Mouse (Mus musculus) intestine, postnatal 0 days (tissue): ENCODE measurements at regions not wholly inside any gene's neighbourhood (a gene's known extent, or its start where the extent isn't known, plus 50 kb on each side); places are given as distances from the start of the nearest gene placed in this dataset.
A peak's percentile ranks its signal among the peaks of the same experiment; 100 is the strongest.

Experiments
- ATAC-seq: fragments of 200-750 bp; cut with Nextera tagmentation; 2 replicates; pipeline ENCODE4 v1.8.0; 2017; ENCODE audit warnings: mild to moderate bottlenecking, moderate TSS enrichment, moderate library complexity
- H3K27ac ChIP-seq: fragments of 300-500 bp; sonication (generic); 2 replicates; pipeline ENCODE4 v1.5.1; 2014; ENCODE audit warnings: mild to moderate bottlenecking, low read depth, low read length, moderate library complexity
- H3K27me3 ChIP-seq: fragments of 300-500 bp; sonication (generic); replicated peaks from 2 replicates; pipeline ENCODE4 v1.6.1; 2014; ENCODE audit warnings: low read length, mixed read lengths; ENCODE audit not compliant: control insufficient read depth, insufficient read depth
- H3K36me3 ChIP-seq: fragments of 300-500 bp; sonication (generic); 2 replicates; pipeline ENCODE4 v1.6.1; 2014; ENCODE audit warnings: mild to moderate bottlenecking, moderate library complexity; ENCODE audit not compliant: control insufficient read depth, insufficient read depth
- H3K4me1 ChIP-seq: fragments of 300-500 bp; sonication (generic); replicated peaks from 2 replicates; pipeline ENCODE4 v1.6.1; 2014; ENCODE audit warnings: antibody characterized with exemption, low read length, mixed read lengths; ENCODE audit not compliant: control insufficient read depth, insufficient read depth
- H3K4me2 ChIP-seq: fragments of 300-500 bp; sonication (generic); replicated peaks from 2 replicates; pipeline ENCODE4 v1.6.1; 2014; ENCODE audit warnings: low read depth, mild to moderate bottlenecking, moderate library complexity
- H3K4me3 ChIP-seq: fragments of 300-500 bp; sonication (generic); 2 replicates; pipeline ENCODE4 v1.5.1; 2014; ENCODE audit warnings: low read depth, low read length
- H3K9ac ChIP-seq: fragments of 300-500 bp; sonication (generic); 2 replicates; pipeline ENCODE4 v1.6.1; 2014; ENCODE audit warnings: mild to moderate bottlenecking, low read depth, low read length
- H3K9me3 ChIP-seq: fragments of 300-500 bp; sonication (generic); 2 replicates; pipeline ENCODE4 v1.6.1; 2016; ENCODE audit warnings: mixed run types; ENCODE audit not compliant: control insufficient read depth
- CTCF ChIP-seq: sonication (generic); IDR thresholded peaks from 2 replicates; pipeline ENCODE4 v1.5.1; 2016; ENCODE audit warnings: low read depth, mild to moderate bottlenecking, control low read depth, antibody characterized with exemption, moderate library complexity
- WGBS: fragments of 180-500 bp; shearing (Covaris S2); extraction: QIAGEN DNeasy Blood & Tissue Kit; methylation state at CpG from one replicate; pipeline ENCODE4 v1.1.7; 2014; 5-methylcytosine and 5-hydroxymethylcytosine counted together

GRCm38 (mm10) chr8:46391678-46392077 is 79.2 kb upstream of the Acsl1 start:
- H3K4me2 ChIP-seq: no peak overlapping the region
- H3K9me3 ChIP-seq: no peaks in the 10 kb centered on the region
- no peak for ATAC-seq
- H3K27me3 ChIP-seq: no peaks in the 10 kb centered on the region
- no peaks in the 10 kb centered on the region for H3K36me3 ChIP-seq
- H3K27ac ChIP-seq: no peak overlapping the region
- TF ChIP-seq CTCF: no peak
- 69% methylated on average over 6 of the region's 6 CpGs for WGBS
- H3K9ac ChIP-seq: no peak overlapping the region
- peaks cover 10% of the 10 kb centered on the region; the same call in 1 of the 2 replicates for H3K4me1 ChIP-seq
- H3K4me3 ChIP-seq: no peak overlapping the region

GRCm38 (mm10) chr8:46393296-46393695 is 77.5 kb upstream of the Acsl1 start:
- Histone ChIP-seq H3K36me3 (no peaks in the 10 kb centered on the region), H3K9me3 (no peaks in the 10 kb centered on the region), H3K9ac (no peak overlapping the region), H3K4me3 (no peak overlapping the region), H3K27ac (no peak overlapping the region), H3K27me3 (no peaks in the 10 kb centered on the region), H3K4me1 (peaks cover 7% of the 10 kb centered on the region), H3K4me2 (no peak overlapping the region)
- WGBS: 77% methylated on average over 5 of the region's 5 CpGs
- no peak for TF ChIP-seq CTCF
- ATAC-seq: no peak

GRCm38 (mm10) chr8:46394750-46395149 is 76.1 kb upstream of the Acsl1 start:
- Histone ChIP-seq H3K4me2 (no peak overlapping the region), H3K27ac (no peak overlapping the region), H3K4me1 (peaks cover 7% of the 10 kb centered on the region; the same call in 1 of the 2 replicates), H3K9ac (no peak overlapping the region), H3K9me3 (no peaks in the 10 kb centered on the region), H3K36me3 (no peaks in the 10 kb centered on the region), H3K4me3 (no peak overlapping the region), H3K27me3 (no peaks in the 10 kb centered on the region)
- TF ChIP-seq CTCF: no peak
- WGBS: 84% methylated on average over 5 of the region's 5 CpGs
- ATAC-seq: no peak

- H3K27ac ChIP-seq: no peak overlapping the region
- no peaks in the 10 kb centered on the region for H3K36me3 ChIP-seq
- H3K9me3 ChIP-seq: no peaks in the 10 kb centered on the region
- WGBS: 83% methylated on average over 1 of the region's 1 CpGs
- H3K4me3 ChIP-seq: no peak overlapping the region
- peaks cover 5% of the 10 kb centered on the region; the same call in 1 of the 2 replicates for H3K4me1 ChIP-seq
- no peak overlapping the region for H3K9ac ChIP-seq
- H3K4me2 ChIP-seq: no peak overlapping the region
- no peaks in the 10 kb centered on the region for H3K27me3 ChIP-seq
- no peak for TF ChIP-seq CTCF
- no peak for ATAC-seq
Observed at GRCm38 (mm10) chr8:46395348-46395747, 75.5 kb upstream of the Acsl1 start.

- Histone ChIP-seq H3K4me3 (no peak overlapping the region), H3K9ac (no peak overlapping the region), H3K4me2 (no peak overlapping the region), H3K36me3 (no peaks in the 10 kb centered on the region), H3K9me3 (no peaks in the 10 kb centered on the region), H3K27me3 (no peaks in the 10 kb centered on the region), H3K4me1 (peaks cover 4% of the 10 kb centered on the region; the same call in 1 of the 2 replicates), H3K27ac (peak overlapping the region; percentile 37; the same call in 1 of the 2 replicates)
- no peak for ATAC-seq
- TF ChIP-seq CTCF: no peak
- WGBS: 20% methylated on average over 2 of the region's 2 CpGs
Observed at GRCm38 (mm10) chr8:46397081-46397480, 73.8 kb upstream of the Acsl1 start.

- no peak for ATAC-seq
- Histone ChIP-seq H3K4me3 (no peak overlapping the region), H3K4me1 (peaks cover 4% of the 10 kb centered on the region; the same call in 1 of the 2 replicates), H3K27me3 (no peaks in the 10 kb centered on the region), H3K9me3 (no peaks in the 10 kb centered on the region), H3K36me3 (no peaks in the 10 kb centered on the region), H3K27ac (peak overlapping the region; percentile 24; the same call in 1 of the 2 replicates), H3K9ac (no peak overlapping the region), H3K4me2 (no peak overlapping the region)
- WGBS: 78% methylated on average over 8 of the region's 8 CpGs
- TF ChIP-seq CTCF: no peak
Observed at GRCm38 (mm10) chr8:46397777-46398176, 73.1 kb upstream of the Acsl1 start.

- H3K4me2 ChIP-seq: no peak overlapping the region
Observed at GRCm38 (mm10) chr8:46400595-46400994, 70.2 kb upstream of the Acsl1 start.

More at GRCm38 (mm10) chr8:46400595-46400994, 70.2 kb upstream of the Acsl1 start:
- no peak overlapping the region for H3K4me3 ChIP-seq
- no peaks in the 10 kb centered on the region for H3K36me3 ChIP-seq
- TF ChIP-seq CTCF: no peak
- H3K27ac ChIP-seq: no peak overlapping the region
- peaks cover 6% of the 10 kb centered on the region; the same call in 1 of the 2 replicates for H3K4me1 ChIP-seq
- H3K27me3 ChIP-seq: no peaks in the 10 kb centered on the region
- H3K9me3 ChIP-seq: no peaks in the 10 kb centered on the region
- no peak for ATAC-seq
- no peak overlapping the region for H3K9ac ChIP-seq
- 77% methylated on average over 6 of the region's 6 CpGs for WGBS
